Mouse (Mus musculus): ENCODE results near the gene Zg16.

GRCm38 (mm10) chr7:127088083-127088482, 955 bp upstream of the Zg16 start:
- no peak for TF ChIP-seq POLR2A (IDR thresholded peaks at IDR 0.05; ENCODE audit: insufficient read depth, low read depth, low read length)
- TF ChIP-seq CTCF (IDR thresholded peaks at IDR 0.05; ENCODE audit: insufficient read depth, low read depth, low read length), result no peak

Data from olfactory bulb, adult 2 months (tissue).